Mouse (Mus musculus) cerebellum, adult 8-10 months (tissue): ENCODE data around the gene Gm32742.
A peak's percentile ranks its signal among the peaks of the same experiment; 100 is the strongest.

Source experiments
- DNase-seq: peaks from one replicate; pipeline ENCODE4 v3.0.0; 2022

Gene Gm32742

DNA sequence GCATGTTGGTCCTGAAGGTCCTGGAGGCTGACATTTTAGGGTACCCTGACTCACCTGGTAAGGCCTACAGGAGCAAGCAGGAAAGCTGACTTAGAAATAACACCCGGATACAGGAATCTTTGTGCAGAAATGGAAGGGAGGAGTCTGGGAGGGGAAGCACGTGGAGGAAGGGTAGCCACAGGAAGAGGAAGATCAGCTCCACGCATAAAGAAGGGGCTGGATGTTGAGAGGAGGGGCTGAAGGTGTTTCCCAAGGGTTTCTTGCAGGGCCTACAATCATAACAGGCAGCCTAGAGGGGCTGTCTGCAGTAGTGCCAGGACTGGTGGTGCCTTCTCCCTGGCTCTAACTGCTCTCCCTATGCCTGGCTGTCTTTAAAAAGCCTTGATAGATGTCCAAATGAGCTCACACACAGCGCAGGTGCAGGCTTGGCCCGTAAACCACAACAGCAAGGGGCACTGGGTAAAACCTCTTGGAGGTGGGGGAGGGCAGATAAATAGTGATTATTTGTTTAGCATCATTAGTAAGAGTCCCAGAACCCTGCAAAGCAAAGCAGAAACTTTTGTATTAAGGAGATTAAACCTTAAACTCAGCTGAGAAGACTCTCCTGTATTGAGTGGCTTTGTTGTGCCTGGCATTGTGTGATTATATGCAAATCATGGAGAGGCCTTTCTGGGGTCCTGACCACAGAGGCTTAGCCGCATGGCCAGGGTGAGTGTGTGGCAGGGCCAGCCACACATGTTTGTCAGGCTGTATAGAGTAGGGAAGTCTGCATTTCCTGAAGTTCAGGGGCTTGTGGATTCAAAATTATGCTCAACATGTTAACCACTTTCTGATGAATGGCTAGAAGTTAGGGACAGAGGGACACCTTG, at the start of gene Gm32742:
Gene Gm32742 (minus strand): TSS at position 206 of the 869 bp plus-strand sequence.
- DNase-seq = no peak

DNA sequence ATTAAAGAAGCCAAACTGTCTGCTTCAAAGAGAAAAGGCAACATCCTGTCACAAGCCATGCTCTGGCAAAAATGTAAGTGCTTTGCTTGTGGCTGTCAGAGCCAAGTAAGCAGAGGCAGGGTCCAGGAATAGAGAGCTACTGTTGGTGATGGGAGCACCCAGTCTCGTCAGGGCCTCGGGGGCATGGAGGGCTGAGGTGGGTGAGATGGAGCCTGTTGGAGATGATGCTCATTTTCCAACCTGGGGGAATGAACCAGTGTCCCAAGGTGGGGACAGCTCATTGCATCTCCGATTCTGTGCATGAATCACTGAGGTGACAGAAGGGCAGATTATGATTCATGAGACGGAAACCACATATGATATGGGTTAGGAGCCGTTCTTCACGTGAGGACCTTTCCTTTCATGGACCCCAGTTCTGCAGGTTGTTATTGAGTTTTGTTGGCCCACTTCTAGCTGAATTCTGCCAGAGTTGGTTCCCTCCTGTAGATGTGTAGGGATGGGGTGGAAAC, 48.5 kb upstream of the Gm32742 start:
- no peak for DNase-seq

DNA sequence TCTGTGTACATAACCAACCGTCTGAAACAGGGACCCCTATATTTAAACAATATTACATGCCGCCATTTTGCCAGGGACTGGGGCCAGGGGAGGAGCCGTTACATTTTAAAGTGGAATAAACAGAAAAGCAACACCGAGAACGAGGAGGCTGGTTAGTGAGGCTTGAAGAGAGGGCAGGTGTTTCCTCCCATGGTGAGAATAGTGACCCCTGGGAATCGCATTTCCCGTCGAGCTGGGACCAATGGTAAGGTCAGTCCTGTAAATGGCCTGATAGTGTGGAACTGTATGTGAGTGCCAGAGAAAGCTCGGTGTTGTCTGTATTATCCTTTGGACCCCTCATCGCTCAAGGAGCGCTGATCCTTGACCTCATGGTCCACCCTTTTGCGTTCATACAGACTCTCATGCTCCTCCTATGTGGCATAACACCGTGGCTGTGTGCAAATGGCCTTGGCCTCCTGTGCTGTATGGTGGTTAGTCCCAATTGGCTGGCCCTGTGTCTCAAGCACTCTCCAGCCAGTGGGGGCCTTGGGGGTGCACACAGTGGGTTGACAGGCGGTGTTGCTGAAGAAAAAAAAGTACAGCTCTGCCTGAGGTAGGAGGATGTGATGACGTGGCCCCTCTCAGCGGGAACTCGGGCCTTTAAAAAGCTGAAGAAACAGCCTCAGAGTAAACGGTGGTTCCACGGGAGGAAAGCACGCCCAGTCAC, 47.9 kb upstream of the Gm32742 start, which contains the start of gene Pou2af1:
Gene Pou2af1 (plus strand): TSS at position 686 of the 706 bp plus-strand sequence.
- DNase-seq = no peak

DNA sequence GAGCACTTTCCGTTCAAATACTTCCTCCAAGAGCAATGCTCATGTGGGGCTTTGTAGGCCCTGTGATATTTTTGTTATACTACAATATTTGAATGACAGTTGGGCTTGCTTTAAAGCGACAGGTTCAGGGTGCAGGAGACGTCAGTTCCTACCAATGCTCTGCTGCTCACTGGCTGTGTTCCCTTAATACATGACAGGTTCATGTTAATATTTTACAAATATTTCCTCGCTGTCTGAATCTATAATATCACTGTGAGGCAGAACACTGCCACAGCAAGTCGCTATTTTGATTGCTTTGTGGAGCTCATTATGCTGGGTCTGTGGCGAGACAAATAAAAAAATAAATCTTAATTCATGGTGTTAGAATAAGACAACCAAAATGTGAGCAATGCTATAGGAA, 45.9 kb upstream of the Gm32742 start:
- no peak for DNase-seq

DNA sequence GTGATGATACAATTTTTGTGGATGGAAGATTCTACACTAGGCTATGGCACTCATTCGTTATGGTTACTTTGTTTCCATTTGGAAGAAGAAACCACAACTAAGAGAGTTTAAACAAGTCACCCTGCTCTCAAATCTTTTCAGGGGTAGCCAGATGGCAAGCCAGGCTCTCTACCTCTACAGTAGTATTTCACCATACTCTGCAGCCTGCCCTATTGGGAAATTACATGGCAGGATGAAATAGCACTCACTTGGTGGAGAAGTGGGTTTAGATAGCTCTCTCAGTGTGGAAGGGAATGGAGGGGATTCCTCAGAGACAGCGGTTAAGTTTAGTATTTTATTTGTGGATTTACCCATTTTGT, 43.6 kb upstream of the Gm32742 start:
- no peak for DNase-seq

DNA sequence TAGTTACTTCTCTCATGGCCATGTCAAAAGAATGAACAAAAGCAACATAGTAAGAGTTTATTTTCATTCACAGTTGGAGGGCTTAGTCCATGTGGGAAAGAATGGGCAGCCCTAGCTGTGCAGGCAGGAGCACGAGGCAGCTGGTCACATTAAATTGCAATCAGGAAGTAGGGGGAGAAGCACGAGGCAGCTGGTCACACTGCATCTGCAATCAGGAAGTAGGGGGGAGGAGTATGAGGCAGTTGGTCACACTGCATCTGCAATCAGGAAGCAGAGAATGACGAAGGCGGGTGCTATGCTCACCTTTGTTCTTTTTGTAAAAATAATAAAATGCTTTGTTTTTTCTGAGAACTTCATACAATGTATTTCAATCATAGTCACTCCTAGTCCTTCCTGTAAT, 29.5 kb upstream of the Gm32742 start:
- no peak for DNase-seq

DNA sequence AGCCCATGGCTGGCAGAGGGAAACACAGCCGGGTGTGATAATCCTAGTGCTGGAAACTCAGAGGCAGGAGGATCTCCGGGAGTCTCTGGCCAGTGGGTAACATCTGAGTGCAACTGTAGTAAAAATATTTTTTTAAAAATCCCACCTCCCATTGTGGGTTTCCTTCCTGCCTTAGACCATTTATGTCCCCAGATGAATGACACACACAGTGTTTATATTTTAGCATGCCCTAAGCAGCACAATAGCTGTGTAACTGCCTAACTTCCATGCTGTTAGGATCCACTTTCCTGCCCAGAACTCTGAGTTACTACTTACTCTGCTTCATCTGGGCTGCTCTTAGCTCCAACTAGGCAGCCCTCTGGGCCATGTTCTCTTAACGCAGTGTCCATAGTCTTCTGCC, 25.3 kb upstream of the Gm32742 start:
- DNase-seq = no peak

DNA sequence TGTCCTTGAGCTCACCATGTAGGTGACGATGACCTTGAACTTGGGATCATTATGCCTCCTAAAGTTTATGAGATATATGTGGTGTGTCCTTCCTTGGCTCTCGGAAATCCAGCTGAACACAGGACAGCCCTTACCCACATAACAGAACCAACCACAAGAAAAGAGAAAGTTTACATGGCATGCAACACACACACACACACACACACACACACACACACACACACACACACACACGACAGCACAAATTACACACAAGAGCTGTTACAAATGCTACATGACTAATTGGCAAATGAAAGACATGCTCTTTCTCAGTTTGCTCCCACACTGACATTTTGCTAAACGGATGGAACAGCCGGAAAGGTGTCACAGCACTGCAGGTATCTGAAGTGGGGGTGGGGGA, 20.6 kb upstream of the Gm32742 start:
- DNase-seq = no peak

DNA sequence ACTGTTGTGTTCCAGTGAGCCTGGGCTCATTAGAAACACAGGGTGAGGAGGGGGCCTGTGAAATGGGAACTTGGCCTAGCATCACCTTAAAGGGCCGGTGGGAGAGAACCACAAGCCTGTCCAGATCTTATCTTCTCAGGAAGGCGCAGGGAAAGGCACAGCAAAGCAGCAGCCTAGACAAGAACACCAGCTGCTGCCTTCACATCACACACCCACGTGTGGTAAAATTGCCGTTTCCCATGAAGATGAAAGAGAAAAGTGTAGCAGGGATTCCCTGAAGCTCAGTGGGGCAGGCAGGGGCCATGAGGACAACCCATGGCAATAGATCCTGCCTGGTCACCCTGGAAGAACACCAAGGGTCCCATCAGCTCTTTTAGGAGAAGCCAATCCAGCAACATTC, 20.1 kb upstream of the Gm32742 start:
- no peak for DNase-seq

DNA sequence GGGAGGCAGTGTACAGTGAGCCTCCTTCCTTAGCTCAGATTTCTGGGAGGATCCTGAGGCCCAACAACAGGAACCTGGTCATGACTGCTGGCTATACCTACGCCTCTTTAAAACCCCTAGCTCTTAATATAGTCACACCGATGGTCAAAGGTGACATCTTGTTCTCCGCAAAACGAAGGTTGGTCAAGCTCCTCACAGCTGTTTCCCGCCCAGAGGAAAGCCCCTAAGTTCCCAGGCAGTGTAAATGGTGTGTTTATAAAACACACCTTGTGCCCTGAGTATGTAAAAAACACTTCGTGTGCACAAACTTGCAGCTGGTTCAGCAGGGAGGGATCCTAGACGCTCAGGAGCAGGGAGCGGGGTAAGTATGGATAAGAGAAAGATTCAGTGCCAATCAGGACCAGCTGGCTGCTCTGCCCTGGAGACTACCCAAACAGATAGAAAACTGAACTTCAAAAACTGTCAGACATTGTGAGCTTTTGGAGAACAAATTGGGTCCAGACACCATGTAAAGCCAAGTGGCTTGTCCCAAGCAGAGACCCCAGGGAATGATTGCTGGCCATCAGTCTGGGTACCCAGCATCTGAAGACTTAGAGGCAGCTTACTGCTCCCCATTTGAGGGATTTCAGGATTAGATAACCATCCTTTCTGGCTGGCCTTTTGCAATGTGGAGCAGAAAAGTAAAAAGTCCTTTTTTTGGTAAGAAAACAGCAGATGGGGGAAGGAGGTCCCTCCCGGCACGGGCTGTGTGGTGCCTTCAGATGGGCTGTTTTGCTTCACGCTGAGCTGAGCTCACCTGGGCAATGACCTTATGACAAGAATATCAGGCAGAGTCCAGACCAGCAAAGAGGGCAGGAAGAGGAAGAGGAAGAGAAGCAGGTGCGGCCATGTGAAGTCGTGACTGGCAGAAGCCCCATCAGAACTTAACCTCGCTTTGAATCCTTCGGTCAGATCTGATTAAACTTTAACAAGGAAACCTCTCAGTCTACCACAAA, 17.7 kb upstream of the Gm32742 start:
- DNase-seq = no peak

DNA sequence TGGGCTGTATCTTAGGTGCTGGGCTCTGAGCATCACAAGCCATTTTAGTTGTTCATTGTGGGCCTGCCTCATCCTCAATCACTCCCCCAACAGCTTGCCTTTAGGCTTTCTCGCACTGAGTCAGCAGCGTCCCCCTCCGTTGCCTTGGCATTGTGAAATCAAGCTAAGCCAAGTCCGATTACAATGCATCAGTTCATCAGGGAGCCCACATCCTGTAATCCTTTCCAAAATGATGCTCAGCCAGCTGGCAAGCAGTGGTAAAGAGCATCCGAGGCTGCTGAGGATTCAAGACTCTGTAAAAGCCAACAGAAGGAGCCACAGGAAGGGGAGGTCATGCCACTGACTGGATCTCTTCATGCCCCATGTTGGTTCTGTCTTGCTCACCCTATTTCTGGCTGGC, 15.3 kb upstream of the Gm32742 start:
- peak; percentile 70 for DNase-seq

DNA sequence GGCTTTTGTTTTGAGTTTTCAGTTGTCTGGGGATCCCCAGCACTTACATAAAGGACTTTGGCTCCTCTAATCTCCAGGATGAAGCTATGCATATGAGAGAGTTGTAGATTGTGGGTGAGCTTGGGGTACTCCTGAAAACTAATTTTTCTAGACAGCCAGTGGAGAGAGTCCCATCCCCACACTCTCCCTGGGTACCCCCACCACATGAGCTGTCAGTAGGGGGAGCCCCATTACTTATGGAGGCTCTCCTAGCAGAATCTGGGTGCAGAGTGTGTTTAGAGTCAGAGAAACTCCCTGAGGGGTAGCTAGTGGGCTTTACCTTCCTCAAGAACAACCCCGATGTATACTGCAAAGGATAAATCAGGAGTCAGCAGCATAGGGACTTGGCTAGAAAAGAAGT, 13.0 kb upstream of the Gm32742 start:
- DNase-seq = no peak

DNA sequence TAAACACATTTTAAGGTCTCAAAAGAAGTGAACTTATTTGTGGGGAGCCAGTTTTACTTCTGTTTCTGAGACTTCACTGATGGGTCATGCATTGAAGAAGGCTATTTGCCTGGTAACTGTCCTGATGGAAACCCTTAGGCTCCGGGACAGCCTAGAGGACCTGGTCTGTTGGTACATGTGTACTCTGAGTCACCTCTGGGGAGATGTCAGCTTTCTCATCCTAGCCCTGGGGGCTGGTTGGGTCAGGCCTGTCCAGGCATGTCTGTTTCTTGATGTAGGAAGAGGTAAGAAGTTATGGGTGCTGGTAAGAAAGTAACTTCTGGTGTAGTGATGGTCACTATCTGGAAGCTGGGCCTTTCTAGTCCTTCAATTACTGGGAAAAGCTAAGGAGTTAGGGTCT, 10.4 kb upstream of the Gm32742 start:
- no peak for DNase-seq

DNA sequence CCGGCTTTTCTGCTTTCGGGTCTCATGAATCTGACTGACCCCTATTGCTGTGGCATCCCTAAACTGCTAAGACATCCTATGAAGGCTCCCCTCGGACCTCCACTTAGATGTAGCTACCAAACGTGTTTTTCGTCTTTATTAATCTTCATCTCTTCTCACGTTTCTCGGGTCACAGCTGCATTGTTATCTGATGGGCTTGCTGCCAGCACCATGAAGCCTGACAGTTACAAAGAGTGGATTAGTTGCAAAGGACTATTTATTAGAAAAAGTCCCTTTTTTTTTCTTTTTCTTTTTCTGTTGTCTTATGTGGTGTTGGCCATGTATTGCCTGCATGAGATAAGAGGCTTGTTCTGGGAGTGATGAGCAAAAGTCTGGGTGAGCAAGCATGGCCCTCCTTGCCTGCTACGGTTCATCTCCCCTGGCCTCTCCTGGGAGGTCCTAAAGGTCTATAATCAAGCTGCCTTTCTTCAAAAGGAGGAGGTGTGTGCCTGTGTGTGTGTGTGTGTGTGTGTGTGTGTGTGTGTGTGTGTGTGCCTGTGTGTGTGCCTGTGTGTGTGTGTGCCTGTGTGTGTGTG, 9.7 kb upstream of the Gm32742 start:
- DNase-seq = no peak

DNA sequence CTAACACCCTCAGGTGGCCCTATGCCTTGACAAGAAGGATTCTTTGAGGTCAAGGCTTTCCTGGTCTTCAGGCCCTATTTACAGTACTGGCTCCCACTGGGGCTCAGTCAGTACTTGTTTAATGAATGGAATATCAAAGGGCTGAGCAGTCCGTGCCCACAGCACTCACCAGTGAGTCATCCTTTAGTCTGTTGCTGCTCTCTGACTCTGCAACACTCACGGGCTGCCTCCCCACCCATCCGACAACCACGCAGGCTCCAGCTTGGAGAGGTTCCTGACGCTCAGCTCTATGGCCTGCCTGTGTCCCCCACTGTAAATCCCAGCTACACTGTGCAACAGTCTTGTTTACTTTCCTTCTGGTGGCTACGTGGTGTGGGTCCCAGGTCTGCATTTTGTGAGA, 5.0 kb upstream of the Gm32742 start:
- DNase-seq = no peak

DNA sequence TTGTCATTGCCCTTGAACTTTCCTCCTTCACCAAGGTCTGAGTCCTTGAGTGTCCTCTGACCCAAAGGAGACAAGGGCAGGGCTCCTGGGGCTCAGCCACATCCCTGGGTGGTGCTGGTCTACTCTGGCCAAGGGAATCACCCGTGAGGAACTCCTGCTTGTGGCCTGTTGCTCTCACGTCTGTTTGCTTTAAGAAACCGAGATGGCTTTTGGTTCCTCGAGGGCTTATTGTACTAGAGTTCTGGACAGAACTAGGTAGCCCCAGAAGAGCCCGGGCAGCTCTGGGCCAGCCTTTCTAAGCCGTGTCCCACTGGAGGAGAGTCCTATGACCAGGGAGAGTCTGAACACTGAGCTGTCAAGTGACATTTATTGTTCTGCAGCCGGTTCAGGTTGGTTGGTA, 3.8 kb upstream of the Gm32742 start:
- DNase-seq = no peak

DNA sequence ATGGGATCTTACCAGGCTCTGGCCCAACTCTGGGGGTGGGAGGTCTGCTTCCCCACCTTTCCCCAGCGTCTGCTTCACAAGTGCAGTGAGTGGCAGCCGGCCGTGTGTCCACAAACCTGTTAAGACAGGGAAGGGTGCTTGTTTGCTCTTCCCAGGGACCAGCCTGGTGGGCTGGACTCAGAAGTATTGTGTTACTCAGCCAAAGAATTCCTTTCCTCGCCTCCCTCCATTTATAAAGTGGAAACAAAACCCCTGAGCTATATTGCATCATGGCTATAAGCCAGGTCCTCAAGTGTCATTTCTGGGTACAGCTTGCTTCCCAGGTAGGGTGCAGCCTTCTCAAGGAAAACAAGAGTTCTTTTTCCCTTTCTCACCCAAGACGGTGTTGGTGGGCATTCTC, 3.4 kb upstream of the Gm32742 start:
- no peak for DNase-seq

DNA sequence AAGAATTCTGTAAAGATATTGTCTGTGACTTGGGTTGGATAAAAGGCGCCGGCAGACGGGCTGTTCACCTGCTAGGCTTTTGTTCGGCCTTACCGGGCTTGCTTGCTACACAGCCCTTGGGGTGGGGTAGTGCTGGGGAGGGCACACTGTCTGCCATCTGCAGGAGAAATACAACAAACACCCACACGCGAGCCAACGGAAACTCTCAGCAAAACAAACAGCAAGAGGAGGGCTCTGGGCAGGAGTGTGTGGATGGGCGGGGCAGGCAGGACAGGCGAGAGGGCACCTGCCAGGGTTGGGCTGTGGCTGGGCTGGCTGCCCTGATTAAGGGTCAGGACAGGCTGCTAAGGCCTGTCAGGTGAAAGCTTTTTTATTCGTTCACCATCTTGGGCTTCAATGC, 2.6 kb upstream of the Gm32742 start:
- DNase-seq = no peak

DNA sequence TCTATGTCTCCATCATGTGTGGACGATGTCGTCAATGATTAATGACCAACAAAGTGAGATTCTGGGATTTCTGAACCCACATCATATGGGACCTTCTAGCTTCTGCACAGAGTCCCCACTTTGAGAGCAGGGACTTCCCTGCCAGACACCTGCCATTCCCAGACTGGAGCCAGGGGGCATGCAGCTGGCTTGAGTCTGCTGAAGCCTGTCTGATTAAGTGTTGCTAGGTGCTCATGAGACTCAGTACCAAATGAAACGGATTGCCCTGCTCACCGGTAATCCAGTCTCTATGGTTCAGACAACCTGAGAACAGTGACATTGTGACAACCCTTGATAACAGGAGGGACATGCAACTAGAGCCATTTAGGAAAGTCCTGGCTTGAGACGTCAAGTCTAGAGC, 1.3 kb downstream of the Gm32742 start:
- DNase-seq = no peak

DNA sequence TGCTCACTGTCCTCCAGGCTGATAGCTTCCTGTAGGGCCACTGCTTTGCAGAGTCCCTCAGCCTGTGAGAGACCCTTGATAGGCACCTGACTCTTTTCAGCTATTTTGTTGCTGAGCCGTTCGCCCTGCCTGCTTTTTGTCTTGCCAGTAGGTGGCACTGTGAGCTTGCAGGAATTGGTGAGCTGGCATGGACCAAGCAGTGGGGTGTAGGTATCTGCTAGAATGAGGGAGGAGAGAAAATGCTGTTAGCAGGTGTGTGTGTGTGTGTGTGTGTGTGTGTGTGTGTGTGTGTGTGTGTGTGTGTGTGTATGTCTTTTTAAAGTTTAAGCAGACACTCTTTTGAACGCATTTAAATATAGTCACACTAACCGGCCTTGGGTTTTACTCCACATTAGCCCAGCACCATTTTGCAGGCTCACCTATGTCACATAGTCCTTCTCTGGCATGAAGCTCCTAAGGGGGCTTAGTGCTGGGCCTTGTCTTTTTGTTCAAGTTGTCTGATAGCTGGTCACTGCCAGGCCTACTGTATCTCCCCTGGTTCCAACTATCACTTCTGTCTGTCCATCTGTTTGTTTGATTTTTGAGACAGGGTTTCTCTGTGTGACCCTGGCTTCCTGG, 3.4 kb downstream of the Gm32742 start:
- DNase-seq = peak; percentile 69

DNA sequence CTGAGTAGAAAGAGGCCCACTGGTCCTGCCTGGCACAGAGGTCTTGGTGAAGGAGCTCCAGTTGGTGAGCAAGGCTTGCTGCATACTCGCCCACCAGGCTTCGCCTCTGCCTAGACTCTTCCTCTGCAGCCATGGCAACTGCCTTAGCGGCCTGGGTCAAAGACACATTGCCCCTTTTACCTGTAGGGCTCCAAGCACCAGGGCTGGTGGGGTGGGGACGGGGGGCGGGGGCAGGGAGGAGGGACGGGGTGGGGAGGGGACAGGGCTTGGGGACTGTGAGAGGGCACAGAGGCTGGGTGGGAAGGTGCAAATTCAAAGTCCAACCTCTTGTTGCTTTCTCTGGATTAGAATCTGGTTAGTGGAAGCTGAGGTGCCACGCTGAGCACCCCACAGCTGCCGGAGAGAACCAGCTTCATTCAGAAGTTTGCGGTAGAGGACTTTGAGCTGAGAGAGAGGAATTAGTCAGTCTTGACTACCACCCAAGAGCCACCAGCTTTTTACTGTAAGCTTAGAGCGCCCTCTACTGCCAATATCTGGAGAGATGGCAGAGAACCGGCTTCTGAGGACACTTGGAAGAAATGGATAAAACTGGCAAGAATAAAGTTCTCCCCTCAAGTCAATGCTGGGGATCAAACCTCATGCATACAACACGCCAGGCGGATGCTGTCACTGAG, 13.1 kb downstream of the Gm32742 start:
- DNase-seq = peak; percentile 57

DNA sequence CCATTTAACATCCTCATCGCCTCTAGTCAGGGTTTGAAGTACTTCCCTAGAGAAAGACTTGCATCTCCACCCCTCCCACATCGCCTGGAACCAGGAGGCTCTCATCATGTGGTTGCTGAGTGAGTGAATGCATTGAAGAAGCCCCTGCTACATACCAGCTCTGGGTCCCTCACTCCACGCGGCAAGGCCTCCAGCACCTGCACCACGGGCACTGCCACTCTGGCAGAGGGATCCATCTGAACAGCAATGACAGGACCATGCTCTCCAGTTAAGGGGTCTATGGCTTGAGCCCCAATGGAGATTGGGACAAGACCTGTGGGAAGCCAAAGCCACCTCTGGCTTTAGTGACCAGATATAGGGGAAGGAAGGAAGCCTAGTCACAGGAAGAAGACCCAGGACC, 18.0 kb downstream of the Gm32742 start:
- no peak for DNase-seq
